Mouse (Mus musculus) liver, embryonic 14.5 days (tissue): ENCODE results near the gene Ceacam18. TPM values are rescaled to one million over a fixed set of nuclear protein-coding genes. Genes with fewer than 3 reads are reported as not detected.

Experiments used
- ATAC-seq: fragments of 200-750 bp; cut with Nextera tagmentation; 2 replicates; pipeline ENCODE4 v1.8.0; 2017; ENCODE audit warnings: moderate number of reproducible peaks, mild to moderate bottlenecking, moderate library complexity; ENCODE audit not compliant: insufficient read depth
- DNase-seq, 3 experiments: peaks; one replicate each; pipeline ENCODE4 v3.0.0-alpha.2; 2012 to 2013; ENCODE audit warnings: low read depth in 3 of 3, low spot score in 3 of 3
- H3K27ac ChIP-seq: fragments of 300-500 bp; sonication (generic); 2 replicates; pipeline ENCODE4 v1.5.1; 2014; ENCODE audit warnings: moderate library complexity, mild to moderate bottlenecking, control low read depth, inconsistent platforms
- H3K27me3 ChIP-seq: fragments of 300-500 bp; sonication (generic); 2 replicates; pipeline ENCODE4 v1.6.1; 2014; ENCODE audit warnings: mild to moderate bottlenecking, low read length, moderate library complexity; ENCODE audit not compliant: control insufficient read depth, insufficient read depth
- H3K36me3 ChIP-seq: fragments of 300-500 bp; sonication (generic); replicated peaks from 2 replicates; pipeline ENCODE4 v1.6.1; 2014; ENCODE audit warnings: low read depth; ENCODE audit not compliant: control insufficient read depth, insufficient read depth
- H3K4me1 ChIP-seq, 2 experiments: fragments of 200-500 bp in 1 of 2; fragments of 300-500 bp in 1 of 2; sonication (generic) in 1 of 2; replicated peaks; 2 replicates each; pipeline ENCODE4 v1.6.1; 2012 to 2014; ENCODE audit warnings: antibody characterized with exemption in 1 of 2, inconsistent platforms in 1 of 2, low read length in 1 of 2; ENCODE audit not compliant: control insufficient read depth in 2 of 2, insufficient read depth in 2 of 2
- H3K4me2 ChIP-seq: fragments of 300-500 bp; sonication (generic); 2 replicates; pipeline ENCODE4 v1.6.1; 2014; ENCODE audit warnings: low read depth, mild to moderate bottlenecking, control low read depth, moderate library complexity
- H3K4me3 ChIP-seq, 2 experiments: fragments of 200-500 bp in 1 of 2; fragments of 300-500 bp in 1 of 2; sonication (generic) in 1 of 2; 2 replicates each; pipeline ENCODE4 v1.5.1; 2012 to 2014; ENCODE audit warnings: low read depth in 2 of 2, low read length in 2 of 2, mild to moderate bottlenecking in 2 of 2, control low read depth in 1 of 2, inconsistent platforms in 1 of 2, moderate library complexity in 1 of 2; ENCODE audit not compliant: insufficient read depth in 1 of 2
- H3K9ac ChIP-seq: fragments of 300-500 bp; sonication (generic); replicated peaks from 2 replicates; pipeline ENCODE4 v1.6.1; 2014; ENCODE audit warnings: mild to moderate bottlenecking, control low read depth, moderate library complexity
- H3K9me3 ChIP-seq: fragments of 300-500 bp; sonication (generic); 2 replicates; pipeline ENCODE4 v1.6.1; 2016; ENCODE audit warnings: low read length, mixed read lengths; ENCODE audit not compliant: control insufficient read depth
- CTCF ChIP-seq: IDR thresholded peaks from 2 replicates; pipeline ENCODE4 v1.5.1; 2016; ENCODE audit warnings: antibody characterized with exemption, low read depth, control low read depth
- EP300 ChIP-seq: IDR thresholded peaks from 2 replicates; pipeline ENCODE4 v1.6.1; 2016; ENCODE audit warnings: antibody characterized with exemption, low read depth
- WGBS: fragments of 180-500 bp; shearing (Covaris S2); extraction: QIAGEN DNeasy Blood & Tissue Kit; methylation state at CpG from one replicate; pipeline ENCODE4 v1.1.7; 2014; ENCODE audit not compliant: insufficient replicate concordance; 5-methylcytosine and 5-hydroxymethylcytosine counted together
- polyA plus RNA-seq, 2 experiments: library from polyadenylated mRNA; depleted of rRNA in 1 of 2; stranded (reverse) in 1 of 2; unstranded in 1 of 2; fragments of >200 nt; fragmentation: Nextera tagmentation in 1 of 2; extraction: Ambion mirVana in 1 of 2; gene quantifications; 2 replicates each; pipeline versions ENCODE4 v1.2.1 to v1.2.3; 2012 to 2014

Gene Ceacam18
- polyA plus RNA-seq (2012; rRNA removed) (not detected in 2 replicates), polyA plus RNA-seq (2014; fragmentation: Nextera tagmentation; extraction: Ambion mirVana) (0.08 TPM in 1 of 2 replicates, not detected in the other)

GRCm38 (mm10) chr7:43634500-43634899 is at the start of gene Ceacam18:
TSS of gene Ceacam18 (plus strand) at chr7:43634707.
- H3K9me3 ChIP-seq: no peaks in the 10 kb centered on the region
- H3K4me3 ChIP-seq: no peak within 1 kb of the TSS
- H3K27ac ChIP-seq: no peak within 1 kb of the TSS
- ATAC-seq: no peak
- no peak within 1 kb of the TSS for H3K4me2 ChIP-seq
- no peaks in the 10 kb centered on the region for H3K4me1 ChIP-seq
- TF ChIP-seq EP300 (no peak), CTCF (no peak)
- WGBS: 12% methylated on average over 6 of the region's 6 CpGs
- H3K27me3 ChIP-seq: no peaks in the 10 kb centered on the region
- no peak for DNase-seq
- no peaks in the 10 kb centered on the region for H3K36me3 ChIP-seq
- H3K9ac ChIP-seq: no peak within 1 kb of the TSS

GRCm38 (mm10) chr7:43584790-43585189 is 49.7 kb upstream of the Ceacam18 start:
- no peaks in the 10 kb centered on the region for H3K27me3 ChIP-seq
- TF ChIP-seq EP300 (no peak), CTCF (peak; percentile 26)
- no peak overlapping the region for H3K4me3 ChIP-seq
- WGBS: 71% methylated on average over 5 of the region's 5 CpGs
- peaks cover 0 to 7% of the 10 kb centered on the region in 2 experiments; a peak in 2 of 4 replicates for H3K4me1 ChIP-seq
- H3K9ac ChIP-seq: no peak overlapping the region
- DNase-seq: no peak
- no peak overlapping the region for H3K27ac ChIP-seq
- peaks cover 7% of the 10 kb centered on the region for H3K36me3 ChIP-seq
- no peaks in the 10 kb centered on the region for H3K9me3 ChIP-seq
- H3K4me2 ChIP-seq: no peak overlapping the region
- ATAC-seq: no peak

- WGBS: 29% methylated on average over 5 of the region's 5 CpGs
- DNase-seq: no peak
- H3K4me3 ChIP-seq: no peak overlapping the region
- H3K4me1 ChIP-seq: no peaks in the 10 kb centered on the region
- no peak overlapping the region for H3K27ac ChIP-seq
- TF ChIP-seq CTCF: no peak
- TF ChIP-seq EP300: no peak
- no peaks in the 10 kb centered on the region for H3K27me3 ChIP-seq
- H3K36me3 ChIP-seq: no peaks in the 10 kb centered on the region
- no peak overlapping the region for H3K9ac ChIP-seq
- H3K4me2 ChIP-seq: no peak overlapping the region
- no peaks in the 10 kb centered on the region for H3K9me3 ChIP-seq
- ATAC-seq: no peak
These were observed 32.6 kb upstream of the Ceacam18 start for GRCm38 (mm10) chr7:43601884-43602283.

- H3K4me1 ChIP-seq: no peaks in the 10 kb centered on the region
- peak within 1 kb of the TSS; percentile 1 to 19; a peak in 1 of 4 replicates for H3K4me3 ChIP-seq
- H3K27ac ChIP-seq: no peak within 1 kb of the TSS
- TF ChIP-seq EP300: no peak
- TF ChIP-seq CTCF: no peak
- no peaks in the 10 kb centered on the region for H3K27me3 ChIP-seq
- H3K9me3 ChIP-seq: no peaks in the 10 kb centered on the region
- peak; percentile 19 to 26 (median 23) for DNase-seq
- no peaks in the 10 kb centered on the region for H3K36me3 ChIP-seq
- 15% methylated on average over 41 of the region's 41 CpGs for WGBS
- peak within 1 kb of the TSS; percentile 43 for H3K4me2 ChIP-seq
- no peak within 1 kb of the TSS for H3K9ac ChIP-seq
- ATAC-seq: 0 out of 2 replicates have a peak, but pooled peaks have one; percentile 33
These were observed 27.4 kb upstream of the Ceacam18 start, which contains the start of gene Zfp819 for GRCm38 (mm10) chr7:43606896-43607742. TSS of gene Zfp819 (plus strand) at chr7:43607169.

- no peaks in the 10 kb centered on the region for H3K27me3 ChIP-seq
- no peak for ATAC-seq
- no peak overlapping the region for H3K4me3 ChIP-seq
- WGBS: 29% methylated on average over 5 of the region's 5 CpGs
- H3K9ac ChIP-seq: no peak overlapping the region
- H3K36me3 ChIP-seq: no peaks in the 10 kb centered on the region
- H3K27ac ChIP-seq: no peak overlapping the region
- no peaks in the 10 kb centered on the region for H3K9me3 ChIP-seq
- no peak for TF ChIP-seq EP300
- TF ChIP-seq CTCF: no peak
- DNase-seq: peak in 1 of 3 experiments; percentile 4
- no peaks in the 10 kb centered on the region for H3K4me1 ChIP-seq
- no peak overlapping the region for H3K4me2 ChIP-seq
These were observed 26.7 kb upstream of the Ceacam18 start for GRCm38 (mm10) chr7:43607743-43608287.
